Mouse (Mus musculus) erythroblast, adult 5-6 weeks (primary cell): ENCODE data around the gene Naglu. TPM values are rescaled to one million over a fixed set of nuclear protein-coding genes. Genes with fewer than 3 reads are reported as not detected.
"Not testable (repeated sequence)": the region's sequence is repeated elsewhere in the genome, so short reads cannot be mapped to it uniquely, and the experiment has no call there.

ENCODE experiments used
- ATAC-seq: replicated peaks from 2 replicates; pipeline ENCODE4 v1.8.0; 2016; ENCODE audit warnings: moderate number of reproducible peaks, mild to moderate bottlenecking, moderate TSS enrichment, inconsistent platforms; ENCODE audit not compliant: poor library complexity, low FRiP score, severe bottlenecking
- total RNA-seq, 2 experiments: library from RNA; stranded (forward) in 1 of 2; stranded (reverse) in 1 of 2; fragments of 150-400 nt in 1 of 2; fragments of 200-764, 138-1000 nt in 1 of 2; gene quantifications; 2 replicates each; pipeline versions ENCODE4 v1.2.3 to v1.2.4; 2015 to 2017; ENCODE audit warnings: low replicate concordance in 2 of 2

The Naglu gene
- total RNA-seq, 2 experiments from 2014 or later: 2.0 to 3.7 TPM

DNA sequence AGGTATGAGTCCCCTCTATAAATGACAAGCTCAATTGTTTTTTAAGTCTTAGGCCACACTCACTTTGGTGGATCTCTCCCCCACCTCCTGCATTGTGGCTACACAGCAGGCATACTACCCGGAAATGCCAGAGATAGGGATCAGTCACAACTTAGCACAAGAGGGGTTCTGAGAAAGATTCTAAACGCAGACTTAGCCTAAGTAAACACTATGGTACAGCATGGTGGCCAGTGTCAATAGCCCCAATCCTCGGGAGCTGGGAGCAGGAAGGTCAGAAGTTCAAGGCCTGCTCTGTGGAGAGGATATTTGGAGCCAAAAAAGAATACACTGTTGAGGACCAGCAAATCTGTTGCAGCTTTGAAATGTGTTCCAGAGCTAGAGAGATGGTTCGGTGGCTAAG, 48.3 kb downstream of the Naglu start:
- no peak for ATAC-seq

DNA sequence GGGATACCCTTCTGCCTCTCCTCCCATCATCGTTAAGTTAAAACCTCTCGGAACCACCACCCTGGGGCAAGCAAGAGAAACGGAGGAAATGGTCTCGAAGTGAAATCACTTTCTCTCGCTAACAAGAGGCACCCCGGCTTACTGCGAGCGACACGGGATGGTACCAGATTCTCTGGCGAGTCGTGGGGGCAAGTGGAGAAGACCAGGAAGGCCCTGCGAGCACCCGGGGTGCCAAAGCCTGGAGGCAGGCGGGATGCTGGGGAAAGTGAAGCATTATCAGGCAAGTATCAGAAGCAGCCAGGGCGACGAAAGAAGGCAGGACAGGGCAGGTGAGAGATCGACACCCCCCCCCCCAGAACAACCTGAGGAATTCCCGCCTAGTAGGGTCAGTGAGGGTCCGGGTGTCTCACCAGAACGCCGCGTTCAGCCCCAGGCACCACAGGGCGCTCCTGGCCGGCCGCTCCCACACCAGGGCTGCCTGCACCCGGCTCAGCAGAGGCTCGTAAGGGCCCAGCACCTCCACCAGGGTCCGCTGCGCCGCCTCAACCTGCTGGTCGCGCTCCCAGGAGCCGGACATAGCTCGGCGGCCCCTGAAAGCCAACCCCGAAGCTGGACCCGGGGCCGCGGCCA, 49.4 kb downstream of the Naglu start:
- ATAC-seq: peak; percentile 66

DNA sequence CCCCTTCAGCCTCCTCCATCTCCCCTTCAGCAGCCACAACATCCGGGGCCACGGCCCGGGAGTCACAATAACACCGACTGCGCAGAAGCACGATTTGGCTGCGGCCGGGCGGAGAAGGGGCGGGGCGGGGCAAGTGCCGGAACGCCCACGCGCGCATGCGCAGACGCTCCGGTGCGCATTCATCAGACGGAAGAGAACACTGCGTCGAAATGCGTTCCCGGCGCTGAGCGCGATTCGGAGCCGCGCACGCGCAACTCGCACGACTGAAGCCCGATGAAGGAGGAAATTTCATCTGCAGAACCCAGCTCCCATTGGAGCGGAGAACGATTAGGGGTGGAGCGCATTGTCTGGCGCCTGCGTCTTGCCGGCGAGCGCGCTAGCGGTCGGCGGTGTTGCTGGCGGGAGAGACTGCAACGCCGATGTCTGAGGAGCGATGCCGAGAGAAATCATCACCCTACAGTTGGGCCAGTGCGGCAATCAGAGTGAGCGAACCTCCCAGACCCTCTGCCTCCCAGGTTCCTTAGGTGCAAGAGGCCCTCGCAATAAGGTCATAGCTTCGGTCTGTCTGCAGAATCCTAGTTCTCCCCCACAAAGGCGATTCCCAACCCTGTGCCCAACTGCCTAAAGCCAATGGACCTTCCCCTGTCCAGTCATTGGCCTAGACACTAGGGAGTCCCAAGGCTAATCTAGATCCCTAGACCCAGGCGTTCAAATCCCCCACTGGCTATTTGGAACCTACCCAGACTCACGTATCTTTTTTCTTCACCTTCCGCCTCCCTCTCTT, 50.1 kb downstream of the Naglu start, which contains the start of the genes Retreg3 and Tubg1:
TSS of gene Retreg3 (minus strand) at position 133 of the 784 bp plus-strand sequence.
TSS of gene Tubg1 (plus strand) at position 178 of the 784 bp plus-strand sequence.
- peak; percentile 80 for ATAC-seq

DNA sequence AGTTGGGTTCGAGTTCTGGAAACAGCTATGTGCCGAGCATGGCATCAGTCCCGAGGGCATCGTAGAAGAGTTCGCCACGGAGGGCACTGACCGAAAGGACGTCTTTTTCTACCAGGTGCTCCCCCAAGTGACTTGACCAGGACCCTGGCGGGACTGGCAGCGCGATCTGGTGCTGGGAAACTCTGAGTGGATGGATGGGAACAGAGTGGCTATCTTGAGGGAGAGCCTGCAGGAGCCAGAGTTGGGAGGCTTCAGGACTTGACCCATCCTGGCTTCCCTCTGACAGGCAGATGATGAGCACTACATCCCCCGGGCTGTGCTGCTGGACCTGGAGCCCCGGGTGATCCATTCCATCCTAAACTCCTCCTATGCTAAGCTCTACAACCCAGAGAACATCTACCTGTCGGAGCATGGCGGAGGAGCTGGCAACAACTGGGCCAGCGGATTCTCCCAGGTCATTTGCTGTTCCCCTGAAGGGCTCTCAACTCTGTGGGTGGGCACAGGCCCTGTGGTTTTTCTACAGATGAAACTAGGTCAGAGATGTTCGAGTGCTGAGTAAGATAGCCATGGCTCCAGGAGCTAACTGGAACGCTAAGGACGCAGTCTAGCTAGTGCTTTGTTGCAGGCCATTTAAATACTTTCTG, 50.9 kb downstream of the Naglu start:
- peak; percentile 12 for ATAC-seq

DNA sequence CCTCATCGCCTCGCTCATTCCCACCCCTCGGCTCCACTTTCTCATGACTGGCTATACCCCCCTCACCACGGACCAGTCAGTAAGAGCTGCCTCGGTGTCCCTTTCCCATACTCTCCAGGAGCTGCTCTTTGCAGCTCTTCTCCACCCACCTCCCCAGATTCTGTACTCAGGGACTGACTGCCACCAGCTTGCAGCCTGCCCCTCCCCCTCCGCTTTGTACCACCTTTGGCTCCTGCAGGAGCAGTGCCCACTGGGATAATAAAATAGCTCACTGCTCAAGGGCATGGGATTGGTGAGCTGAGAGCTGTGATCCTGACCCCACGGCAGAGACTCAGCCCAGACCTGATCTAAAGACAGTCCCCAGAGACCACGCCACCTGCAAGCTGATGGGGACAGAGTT, 54.7 kb downstream of the Naglu start:
- ATAC-seq: not testable (repeated sequence)

DNA sequence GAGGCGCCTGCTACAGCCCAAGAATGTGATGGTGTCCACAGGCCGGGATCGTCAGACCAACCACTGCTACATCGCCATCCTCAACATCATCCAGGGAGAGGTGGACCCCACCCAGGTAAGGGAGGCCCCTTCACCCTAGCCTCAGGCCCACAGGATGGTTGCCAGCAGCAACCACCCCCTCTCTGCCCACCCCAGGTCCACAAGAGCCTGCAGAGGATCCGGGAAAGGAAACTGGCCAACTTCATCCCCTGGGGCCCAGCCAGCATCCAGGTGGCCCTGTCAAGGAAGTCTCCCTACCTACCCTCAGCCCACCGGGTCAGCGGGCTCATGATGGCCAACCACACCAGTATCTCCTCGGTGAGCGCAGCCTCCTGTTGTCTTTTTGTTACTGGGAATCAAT, 55.2 kb downstream of the Naglu start:
- not testable (repeated sequence) for ATAC-seq

DNA sequence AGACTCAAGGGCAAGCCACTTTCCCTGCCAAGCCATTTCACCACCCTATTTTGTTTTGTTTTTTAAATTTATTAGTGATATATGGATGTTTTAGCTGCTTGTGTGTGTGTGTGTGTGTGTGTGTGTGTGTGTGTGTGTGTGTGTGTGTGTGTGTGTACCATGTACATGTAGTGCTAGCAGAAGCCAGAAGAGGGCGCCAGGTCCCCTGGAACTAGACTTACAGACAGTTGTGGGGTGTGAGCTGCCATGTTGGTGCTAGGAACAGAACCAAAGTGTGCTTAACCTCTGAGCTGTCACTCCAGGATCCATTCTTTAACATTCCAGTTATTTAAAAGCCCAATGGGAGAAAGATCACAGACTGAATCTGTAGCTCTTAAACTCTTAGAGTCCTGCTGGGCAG, 57.3 kb downstream of the Naglu start:
- ATAC-seq: no peak

Other genes with a start within 250 kb of the Naglu start
- gene Stat5b, start 219.3 kb upstream of the Naglu start, total RNA-seq (2015; ENCODE audit: low replicate concordance): 6.9 and 14.8 TPM in 2 replicates
- gene Stat5b, start 219.3 kb upstream of the Naglu start, total RNA-seq (2017; ENCODE audit: low replicate concordance): 6.7 and 10.3 TPM in 2 replicates
- 4.8 and 7.3 TPM in 2 replicates for gene Stat5a, start 210.7 kb upstream of the Naglu start, total RNA-seq (2015; ENCODE audit: low replicate concordance)
- 5.7 and 6.5 TPM in 2 replicates for gene Stat5a, start 210.7 kb upstream of the Naglu start, total RNA-seq (2017; ENCODE audit: low replicate concordance)
- 16.7 and 43.4 TPM in 2 replicates for gene Stat3, start 130.5 kb upstream of the Naglu start, total RNA-seq (2015; ENCODE audit: low replicate concordance)
- gene Stat3, start 130.5 kb upstream of the Naglu start, total RNA-seq (2017; ENCODE audit: low replicate concordance): 37.8 and 51.4 TPM in 2 replicates
- gene Cavin1, start 99.1 kb upstream of the Naglu start, total RNA-seq (2015; ENCODE audit: low replicate concordance): 0.63 TPM in 1 of 2 replicates, not detected in the other
- 1.1 TPM in 1 of 2 replicates, not detected in the other for gene Cavin1, start 99.1 kb upstream of the Naglu start, total RNA-seq (2017; ENCODE audit: low replicate concordance)
- 487 and 539 TPM in 2 replicates for gene Atp6v0a1, start 60.6 kb upstream of the Naglu start, total RNA-seq (2015; ENCODE audit: low replicate concordance)
- 528 and 748 TPM in 2 replicates for gene Atp6v0a1, start 60.6 kb upstream of the Naglu start, total RNA-seq (2017; ENCODE audit: low replicate concordance)
- gene Hsd17b1, start 8.4 kb downstream of the Naglu start, total RNA-seq (2015; ENCODE audit: low replicate concordance): 2.1 TPM in 1 of 2 replicates, not detected in the other
- gene Hsd17b1, start 8.4 kb downstream of the Naglu start, total RNA-seq (2017; ENCODE audit: low replicate concordance): 1.9 TPM in 1 of 2 replicates, not detected in the other
- 6.7 and 7.5 TPM in 2 replicates for gene Coasy, start 12.6 kb downstream of the Naglu start, total RNA-seq (2015; ENCODE audit: low replicate concordance)
- 3.8 and 9.6 TPM in 2 replicates for gene Coasy, start 12.6 kb downstream of the Naglu start, total RNA-seq (2017; ENCODE audit: low replicate concordance)
- gene Mlx, start 17.3 kb downstream of the Naglu start, total RNA-seq (2015; ENCODE audit: low replicate concordance): 20.5 and 26.9 TPM in 2 replicates
- 18.4 and 23.7 TPM in 2 replicates for gene Mlx, start 17.3 kb downstream of the Naglu start, total RNA-seq (2017; ENCODE audit: low replicate concordance)
- gene Psmc3ip, start 25.4 kb downstream of the Naglu start, total RNA-seq (2015; ENCODE audit: low replicate concordance): 2.7 and 4.4 TPM in 2 replicates
- 4.1 and 13.7 TPM in 2 replicates for gene Psmc3ip, start 25.4 kb downstream of the Naglu start, total RNA-seq (2017; ENCODE audit: low replicate concordance)
- 35.7 and 40.3 TPM in 2 replicates for gene Retreg3, start 49.9 kb downstream of the Naglu start, total RNA-seq (2015; ENCODE audit: low replicate concordance)
- gene Retreg3, start 49.9 kb downstream of the Naglu start, total RNA-seq (2017; ENCODE audit: low replicate concordance): 88.4 and 93.1 TPM in 2 replicates
- gene Tubg1, start 49.9 kb downstream of the Naglu start, total RNA-seq (2015; ENCODE audit: low replicate concordance): 5.6 and 12.5 TPM in 2 replicates
- 8.2 and 10.5 TPM in 2 replicates for gene Tubg1, start 49.9 kb downstream of the Naglu start, total RNA-seq (2017; ENCODE audit: low replicate concordance)
- gene Tubg2, start 85.9 kb downstream of the Naglu start, total RNA-seq (2015; ENCODE audit: low replicate concordance): not detected in 2 replicates
- not detected in 2 replicates for gene Tubg2, start 85.9 kb downstream of the Naglu start, total RNA-seq (2017; ENCODE audit: low replicate concordance)
- 0.58 and 0.63 TPM in 2 replicates for gene Cntnap1, start 100.5 kb downstream of the Naglu start, total RNA-seq (2015; ENCODE audit: low replicate concordance)
- 0.17 TPM in 1 of 2 replicates, not detected in the other for gene Cntnap1, start 100.5 kb downstream of the Naglu start, total RNA-seq (2017; ENCODE audit: low replicate concordance)
- gene Plekhh3, start 101.3 kb downstream of the Naglu start, total RNA-seq (2015; ENCODE audit: low replicate concordance): not detected in 2 replicates
- 1.1 TPM in 1 of 2 replicates, not detected in the other for gene Plekhh3, start 101.3 kb downstream of the Naglu start, total RNA-seq (2017; ENCODE audit: low replicate concordance)
- 0.63 TPM in 1 of 2 replicates, not detected in the other for gene Ccr10, start 105.4 kb downstream of the Naglu start, total RNA-seq (2015; ENCODE audit: low replicate concordance)
- gene Ccr10, start 105.4 kb downstream of the Naglu start, total RNA-seq (2017; ENCODE audit: low replicate concordance): not detected in 2 replicates
- gene Ezh1, start 156.5 kb downstream of the Naglu start, total RNA-seq (2015; ENCODE audit: low replicate concordance): 161 and 177 TPM in 2 replicates
- 208 and 251 TPM in 2 replicates for gene Ezh1, start 156.5 kb downstream of the Naglu start, total RNA-seq (2017; ENCODE audit: low replicate concordance)
- gene Ramp2, start 176.0 kb downstream of the Naglu start, total RNA-seq (2015; ENCODE audit: low replicate concordance): 2.7 TPM in 1 of 2 replicates, not detected in the other
- not detected in 2 replicates for gene Ramp2, start 176.0 kb downstream of the Naglu start, total RNA-seq (2017; ENCODE audit: low replicate concordance)
- 83.8 and 91.5 TPM in 2 replicates for gene Vps25, start 183.7 kb downstream of the Naglu start, total RNA-seq (2015; ENCODE audit: low replicate concordance)
- gene Vps25, start 183.7 kb downstream of the Naglu start, total RNA-seq (2017; ENCODE audit: low replicate concordance): 25.0 and 31.3 TPM in 2 replicates
- gene Wnk4, start 190.6 kb downstream of the Naglu start, total RNA-seq (2015; ENCODE audit: low replicate concordance): 2.3 and 17.7 TPM in 2 replicates
- gene Wnk4, start 190.6 kb downstream of the Naglu start, total RNA-seq (2017; ENCODE audit: low replicate concordance): 1.5 and 6.0 TPM in 2 replicates
- gene Cntd1, start 209.0 kb downstream of the Naglu start, total RNA-seq (2015; ENCODE audit: low replicate concordance): 0.96 TPM in 1 of 2 replicates, not detected in the other
- gene Cntd1, start 209.0 kb downstream of the Naglu start, total RNA-seq (2017; ENCODE audit: low replicate concordance): 2.2 and 5.4 TPM in 2 replicates
- gene Coa3, start 209.1 kb downstream of the Naglu start, total RNA-seq (2015; ENCODE audit: low replicate concordance): 12.3 and 29.8 TPM in 2 replicates
- 5.3 and 10.6 TPM in 2 replicates for gene Coa3, start 209.1 kb downstream of the Naglu start, total RNA-seq (2017; ENCODE audit: low replicate concordance)
- 98.0 and 105 TPM in 2 replicates for gene Becn1, start 232.3 kb downstream of the Naglu start, total RNA-seq (2015; ENCODE audit: low replicate concordance)
- 362 and 618 TPM in 2 replicates for gene Becn1, start 232.3 kb downstream of the Naglu start, total RNA-seq (2017; ENCODE audit: low replicate concordance)
- gene Psme3, start 246.2 kb downstream of the Naglu start, total RNA-seq (2015; ENCODE audit: low replicate concordance): 797 and 835 TPM in 2 replicates
- gene Psme3, start 246.2 kb downstream of the Naglu start, total RNA-seq (2017; ENCODE audit: low replicate concordance): 707 and 918 TPM in 2 replicates